Mouse (Mus musculus): ENCODE results near the gene Oxct2a.

GRCm38 (mm10) chr4:123342091-123342641 lies 18.7 kb upstream of the Oxct2a start:
- TF ChIP-seq POLR2A (IDR thresholded peaks at IDR 0.05; ENCODE audit: low read depth, low read length) (no peak), USF1 (IDR thresholded peaks at IDR 0.05; ENCODE audit: low read depth, low read length) (no peak), CTCF (conservative IDR thresholded peaks at IDR 0.05 in 1 of 2, IDR thresholded peaks at IDR 0.05 in 1 of 2; ENCODE audit: low read depth in 2 of 2, low read length in 2 of 2) (no peak), IRF4 (IDR thresholded peaks at IDR 0.05; ENCODE audit: low read depth, low read length) (no peak), POLR2AphosphoS2 (IDR thresholded peaks at IDR 0.05; ENCODE audit: low read depth, low read length) (no peak)
